Mouse (Mus musculus): Measurements from ENCODE around the gene Rundc1. TPM values are rescaled to one million over a fixed set of nuclear protein-coding genes. Genes with fewer than 3 reads are reported as not detected.
"Not testable (repeated sequence)": the region's sequence is repeated elsewhere in the genome, so short reads cannot be mapped to it uniquely, and the experiment has no call there.

Gene Rundc1
- polyA plus RNA-seq, 1 experiment from 2014 or later, result 18.6 TPM

DNA sequence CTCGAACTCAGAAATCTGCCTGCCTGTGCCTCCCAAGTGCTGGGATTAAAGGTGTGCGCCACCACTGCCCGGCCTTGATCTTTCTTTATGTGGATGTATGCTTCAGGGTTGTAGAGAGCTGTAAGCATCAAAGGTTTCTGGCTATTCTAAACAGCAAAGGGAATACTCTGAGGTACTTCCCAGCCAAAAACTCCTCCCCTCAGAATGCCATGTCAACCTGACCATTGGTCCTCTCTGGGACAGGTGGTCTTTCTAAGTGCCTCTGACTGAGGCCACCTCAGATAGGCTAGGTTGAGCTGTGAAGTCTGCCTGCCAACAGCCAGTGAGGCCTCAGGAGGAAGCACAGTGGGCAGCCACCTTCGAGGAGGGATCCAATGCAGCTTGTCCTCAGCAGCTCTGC, 24.0 kb downstream of the Rundc1 start:
- WGBS, result 83% methylated on average over 4 of the region's 4 CpGs
- no peak overlapping the region for H3K9ac ChIP-seq (ENCODE audit: low read length)
- H3K4me1 ChIP-seq (ENCODE audit: control insufficient read depth, insufficient read depth, low read length), result peaks cover under 1% of the 10 kb centered on the region; the same call in 1 of the 2 replicates
- 0 out of 2 replicates have a peak overlapping the region, but pooled peaks have one; percentile 9 for H3K4me2 ChIP-seq (ENCODE audit: low read depth)
- peaks cover 11% of the 10 kb centered on the region for H3K36me3 ChIP-seq (ENCODE audit: control insufficient read depth, insufficient read depth, low read length)
- H3K4me3 ChIP-seq (ENCODE audit: low read depth, low read length), result no peak overlapping the region
- H3K27ac ChIP-seq (ENCODE audit: low read depth, low read length), result no peak overlapping the region
- ATAC-seq (ENCODE audit: insufficient read depth, low FRiP score, low TSS enrichment), result no peak
- H3K9me3 ChIP-seq (ENCODE audit: control insufficient read depth, low read length), result no peaks in the 10 kb centered on the region
- no peak for DNase-seq (ENCODE audit: low spot score)
- no peaks in the 10 kb centered on the region for H3K27me3 ChIP-seq (ENCODE audit: control insufficient read depth, insufficient read depth, low read length)

DNA sequence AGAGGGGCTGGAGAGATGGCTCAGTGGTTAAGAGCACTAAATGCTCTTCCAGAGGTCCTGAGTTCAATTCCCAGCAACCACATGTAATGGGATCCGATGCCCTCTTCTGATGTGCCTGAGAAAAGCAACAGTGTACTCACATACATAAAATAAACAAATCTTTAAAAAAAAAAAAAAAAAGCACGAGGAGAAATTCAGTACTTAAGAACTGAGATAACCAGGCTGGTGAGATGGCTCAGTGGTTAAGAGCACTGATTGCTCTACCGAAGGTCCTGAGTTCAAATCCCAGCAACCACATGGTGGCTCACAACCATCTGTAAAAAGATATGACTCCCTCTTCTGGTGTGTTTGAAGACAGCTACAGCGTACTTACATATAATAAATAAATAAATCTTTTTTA, 24.7 kb downstream of the Rundc1 start:
- H3K27ac ChIP-seq (ENCODE audit: low read depth, low read length); H3K27me3 ChIP-seq (ENCODE audit: control insufficient read depth, insufficient read depth, low read length); H3K9ac ChIP-seq (ENCODE audit: low read length); H3K4me3 ChIP-seq (ENCODE audit: low read depth, low read length); H3K4me2 ChIP-seq (ENCODE audit: low read depth); H3K9me3 ChIP-seq (ENCODE audit: control insufficient read depth, low read length); H3K36me3 ChIP-seq (ENCODE audit: control insufficient read depth, insufficient read depth, low read length); DNase-seq (ENCODE audit: low spot score); ATAC-seq (ENCODE audit: insufficient read depth, low FRiP score, low TSS enrichment); H3K4me1 ChIP-seq (ENCODE audit: control insufficient read depth, insufficient read depth, low read length): not testable (repeated sequence)
- WGBS, result 91% methylated on average over 4 of the region's 4 CpGs

DNA sequence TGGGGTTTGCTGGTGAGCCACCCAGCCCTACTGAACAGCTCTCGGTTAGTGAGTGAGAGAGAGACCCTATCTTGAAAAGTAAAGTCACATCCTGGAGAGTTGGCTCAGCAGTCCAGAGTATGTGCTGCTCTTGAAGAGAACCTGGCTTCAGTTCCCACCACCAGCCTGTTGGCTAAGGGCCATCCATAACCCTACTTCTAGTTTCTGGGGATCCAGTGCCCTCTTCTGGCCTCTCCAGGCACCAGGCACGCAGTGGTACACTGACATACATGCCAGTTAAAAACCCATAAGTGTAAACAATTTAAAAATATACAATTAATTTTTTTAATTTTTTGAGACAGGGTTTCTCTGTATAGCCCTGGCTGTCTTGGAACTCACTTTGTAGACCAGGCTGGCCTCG, 25.5 kb downstream of the Rundc1 start:
- Histone ChIP-seq H3K4me3 (ENCODE audit: low read depth, low read length) (no peak overlapping the region), H3K27ac (ENCODE audit: low read depth, low read length) (no peak overlapping the region), H3K9ac (ENCODE audit: low read length) (no peak overlapping the region), H3K9me3 (ENCODE audit: control insufficient read depth, low read length) (no peaks in the 10 kb centered on the region), H3K4me1 (ENCODE audit: control insufficient read depth, insufficient read depth, low read length) (no peaks in the 10 kb centered on the region), H3K36me3 (ENCODE audit: control insufficient read depth, insufficient read depth, low read length) (no peaks in the 10 kb centered on the region), H3K27me3 (ENCODE audit: control insufficient read depth, insufficient read depth, low read length) (no peaks in the 10 kb centered on the region), H3K4me2 (ENCODE audit: low read depth) (no peak overlapping the region)
- 78% methylated on average over 3 of the region's 3 CpGs for WGBS
- no peak for ATAC-seq (ENCODE audit: insufficient read depth, low FRiP score, low TSS enrichment)
- DNase-seq (ENCODE audit: low spot score), result no peak

DNA sequence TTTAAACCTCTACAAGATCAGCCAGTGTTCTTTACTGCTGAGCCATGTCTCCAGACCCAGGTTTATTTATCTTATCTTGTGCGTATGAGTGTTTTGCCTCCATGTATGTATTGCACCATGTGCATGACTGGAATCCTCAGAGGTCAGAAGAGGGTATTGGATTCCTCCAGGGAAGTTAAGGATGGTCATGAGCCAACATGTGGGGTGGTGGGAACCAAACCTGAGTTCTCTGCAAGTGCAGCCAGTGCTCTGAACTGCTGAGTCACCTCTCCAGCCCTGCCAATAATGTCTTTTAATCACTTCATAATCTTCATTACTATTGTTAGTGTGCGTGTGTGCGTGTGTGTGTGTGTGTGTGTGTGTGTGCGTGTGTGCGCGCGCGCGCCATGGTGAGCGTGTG, 26.7 kb downstream of the Rundc1 start:
- ATAC-seq (ENCODE audit: insufficient read depth, low FRiP score, low TSS enrichment) (no peak), DNase-seq (ENCODE audit: low spot score) (no peak)

DNA sequence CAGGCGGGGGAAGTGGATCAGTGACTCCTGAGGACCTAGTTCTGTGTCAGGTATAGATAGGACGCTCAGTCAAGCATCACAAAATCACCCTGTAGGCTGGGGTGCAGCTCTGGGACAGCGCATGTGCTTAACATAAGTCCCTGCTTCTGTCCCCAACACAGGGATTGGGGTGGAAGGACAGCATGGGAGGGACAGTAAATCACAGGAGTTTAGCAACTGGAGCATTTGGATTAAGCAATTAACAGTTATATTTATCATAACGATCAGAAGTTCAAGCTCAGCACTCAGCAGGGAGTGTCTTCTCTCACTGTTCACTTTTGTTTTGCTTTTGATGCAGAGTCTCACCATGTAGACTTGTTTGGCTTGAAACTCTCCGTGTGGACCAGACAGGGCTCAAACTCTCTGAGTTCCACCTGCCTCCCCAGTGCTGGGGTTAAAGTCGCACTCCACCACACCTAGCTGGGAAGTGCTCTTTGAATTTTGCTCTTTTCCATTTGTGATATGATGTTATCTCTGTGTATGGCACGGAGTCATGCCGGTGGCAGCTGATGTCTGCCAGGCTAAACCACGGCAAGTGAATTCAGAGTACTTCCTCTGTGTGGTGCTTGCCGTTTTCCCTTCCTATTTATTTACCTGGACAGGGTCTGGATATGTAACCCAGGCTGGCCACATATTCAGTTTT, 27.3 kb downstream of the Rundc1 start:
- ATAC-seq (ENCODE audit: insufficient read depth, low FRiP score, low TSS enrichment) (no peak), DNase-seq (ENCODE audit: low spot score) (no peak)
- WGBS, result 73% methylated on average over 10 of the region's 10 CpGs
- no peak overlapping the region for H3K9ac ChIP-seq (ENCODE audit: low read length)
- H3K36me3 ChIP-seq (ENCODE audit: control insufficient read depth, insufficient read depth, low read length), result no peaks in the 10 kb centered on the region
- no peak overlapping the region for H3K27ac ChIP-seq (ENCODE audit: low read depth, low read length)
- H3K27me3 ChIP-seq (ENCODE audit: control insufficient read depth, insufficient read depth, low read length), result no peaks in the 10 kb centered on the region
- no peaks in the 10 kb centered on the region for H3K4me1 ChIP-seq (ENCODE audit: control insufficient read depth, insufficient read depth, low read length)
- H3K4me2 ChIP-seq (ENCODE audit: low read depth), result no peak overlapping the region
- H3K9me3 ChIP-seq (ENCODE audit: control insufficient read depth, low read length), result no peaks in the 10 kb centered on the region
- H3K4me3 ChIP-seq (ENCODE audit: low read depth, low read length), result no peak overlapping the region

More for the DNA sequence above, 26.7 kb downstream of the Rundc1 start:
- no peaks in the 10 kb centered on the region for H3K36me3 ChIP-seq (ENCODE audit: control insufficient read depth, insufficient read depth, low read length)
- no peak overlapping the region for H3K27ac ChIP-seq (ENCODE audit: low read depth, low read length)
- no peaks in the 10 kb centered on the region for H3K9me3 ChIP-seq (ENCODE audit: control insufficient read depth, low read length)
- H3K4me1 ChIP-seq (ENCODE audit: control insufficient read depth, insufficient read depth, low read length), result no peaks in the 10 kb centered on the region
- WGBS, result 91% methylated on average over 10 of the region's 10 CpGs
- H3K27me3 ChIP-seq (ENCODE audit: control insufficient read depth, insufficient read depth, low read length), result no peaks in the 10 kb centered on the region
- no peak overlapping the region for H3K4me3 ChIP-seq (ENCODE audit: low read depth, low read length)
- no peak overlapping the region for H3K4me2 ChIP-seq (ENCODE audit: low read depth)
- no peak overlapping the region for H3K9ac ChIP-seq (ENCODE audit: low read length)

DNA sequence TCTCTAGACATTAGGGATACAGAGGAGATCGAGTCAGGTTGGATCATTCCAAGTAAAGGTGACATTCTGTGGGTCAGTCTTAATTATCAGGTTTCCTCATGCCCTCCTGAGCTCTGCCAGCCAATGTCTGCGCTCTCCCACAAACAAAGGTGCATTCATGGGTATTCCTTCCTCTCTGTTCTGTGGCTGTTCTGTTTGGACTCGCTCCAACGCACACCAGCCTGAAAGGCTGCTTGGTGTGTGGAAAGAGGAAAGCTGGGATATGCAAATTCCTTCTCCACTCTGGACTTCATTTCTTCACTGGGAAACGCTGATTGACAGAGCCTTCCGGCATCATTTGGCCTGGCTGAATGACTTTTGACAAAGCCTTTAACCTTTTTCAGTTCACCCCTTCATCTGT, 29.8 kb downstream of the Rundc1 start:
- H3K27ac ChIP-seq (ENCODE audit: low read depth, low read length), result no peak overlapping the region
- no peaks in the 10 kb centered on the region; the same call in 1 of the 2 replicates for H3K36me3 ChIP-seq (ENCODE audit: control insufficient read depth, insufficient read depth, low read length)
- H3K4me1 ChIP-seq (ENCODE audit: control insufficient read depth, insufficient read depth, low read length), result no peaks in the 10 kb centered on the region
- H3K4me2 ChIP-seq (ENCODE audit: low read depth), result no peak overlapping the region
- WGBS, result 70% methylated on average over 6 of the region's 6 CpGs
- ATAC-seq (ENCODE audit: insufficient read depth, low FRiP score, low TSS enrichment) (no peak), DNase-seq (ENCODE audit: low spot score) (no peak)
- no peaks in the 10 kb centered on the region for H3K9me3 ChIP-seq (ENCODE audit: control insufficient read depth, low read length)
- H3K4me3 ChIP-seq (ENCODE audit: low read depth, low read length), result no peak overlapping the region
- H3K27me3 ChIP-seq (ENCODE audit: control insufficient read depth, insufficient read depth, low read length), result no peaks in the 10 kb centered on the region
- no peak overlapping the region for H3K9ac ChIP-seq (ENCODE audit: low read length)

DNA sequence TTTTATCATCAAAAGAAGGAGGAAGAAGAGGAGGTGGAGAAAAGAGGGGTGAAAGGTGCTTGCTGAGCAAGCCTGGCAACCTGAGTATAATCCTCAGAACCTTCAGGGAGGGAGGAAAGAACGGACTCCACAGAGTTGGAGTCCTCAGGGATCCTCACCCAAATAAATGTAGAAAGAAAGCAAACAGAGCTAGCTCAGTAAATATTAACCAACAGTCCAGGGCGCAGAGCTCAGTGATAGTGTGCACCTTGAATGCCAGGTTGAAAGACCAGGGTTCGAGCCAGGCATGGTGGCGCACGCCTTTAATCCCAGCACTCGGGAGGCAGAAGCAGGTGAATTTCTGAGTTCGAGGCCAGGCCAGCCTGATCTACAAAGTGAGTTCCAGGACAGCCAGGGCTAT, 30.7 kb downstream of the Rundc1 start:
- DNase-seq (ENCODE audit: low spot score) (no peak), ATAC-seq (ENCODE audit: insufficient read depth, low FRiP score, low TSS enrichment) (no peak)
- H3K27ac ChIP-seq (ENCODE audit: low read depth, low read length), result no peak overlapping the region

DNA sequence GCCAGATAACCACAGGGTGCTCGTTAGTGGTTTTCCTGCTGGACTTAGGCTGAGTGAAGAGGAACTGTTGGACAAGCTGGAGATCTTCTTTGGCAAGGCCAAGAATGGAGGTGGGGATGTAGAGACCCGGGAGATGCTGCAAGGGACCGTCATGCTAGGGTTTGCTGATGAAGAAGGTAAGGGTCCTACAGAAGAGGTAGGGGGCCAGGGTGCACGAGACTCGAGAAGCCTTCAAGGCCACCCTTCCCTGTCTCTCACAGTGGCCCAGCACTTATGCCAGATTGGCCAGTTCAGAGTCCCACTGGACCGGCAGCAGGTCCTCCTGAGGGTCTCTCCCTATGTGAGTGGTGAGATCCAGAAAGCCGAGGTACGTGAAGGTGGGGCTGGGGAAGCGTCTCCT, 32.7 kb downstream of the Rundc1 start:
- H3K4me1 ChIP-seq (ENCODE audit: control insufficient read depth, insufficient read depth, low read length), result peaks cover 8% of the 10 kb centered on the region
- DNase-seq (ENCODE audit: low spot score) (no peak), ATAC-seq (ENCODE audit: insufficient read depth, low FRiP score, low TSS enrichment) (no peak)
- H3K27ac ChIP-seq (ENCODE audit: low read depth, low read length), result no peak overlapping the region
- H3K9me3 ChIP-seq (ENCODE audit: control insufficient read depth, low read length), result no peaks in the 10 kb centered on the region
- no peaks in the 10 kb centered on the region for H3K27me3 ChIP-seq (ENCODE audit: control insufficient read depth, insufficient read depth, low read length)
- no peak overlapping the region for H3K4me2 ChIP-seq (ENCODE audit: low read depth)
- H3K9ac ChIP-seq (ENCODE audit: low read length), result no peak overlapping the region
- 88% methylated on average over 9 of the region's 9 CpGs for WGBS
- peaks cover 4% of the 10 kb centered on the region; the same call in 1 of the 2 replicates for H3K36me3 ChIP-seq (ENCODE audit: control insufficient read depth, insufficient read depth, low read length)
- H3K4me3 ChIP-seq (ENCODE audit: low read depth, low read length), result no peak overlapping the region

More for the DNA sequence above, 30.7 kb downstream of the Rundc1 start:
- H3K9ac ChIP-seq (ENCODE audit: low read length), result no peak overlapping the region
- no peaks in the 10 kb centered on the region for H3K27me3 ChIP-seq (ENCODE audit: control insufficient read depth, insufficient read depth, low read length)
- peaks cover 4% of the 10 kb centered on the region; the same call in 1 of the 2 replicates for H3K36me3 ChIP-seq (ENCODE audit: control insufficient read depth, insufficient read depth, low read length)
- 89% methylated on average over 7 of the region's 7 CpGs for whole genome bisulfite sequencing
- no peak overlapping the region for H3K4me3 ChIP-seq (ENCODE audit: low read depth, low read length)
- no peaks in the 10 kb centered on the region for H3K9me3 ChIP-seq (ENCODE audit: control insufficient read depth, low read length)
- H3K4me1 ChIP-seq (ENCODE audit: control insufficient read depth, insufficient read depth, low read length), result no peaks in the 10 kb centered on the region
- no peak overlapping the region for H3K4me2 ChIP-seq (ENCODE audit: low read depth)

DNA sequence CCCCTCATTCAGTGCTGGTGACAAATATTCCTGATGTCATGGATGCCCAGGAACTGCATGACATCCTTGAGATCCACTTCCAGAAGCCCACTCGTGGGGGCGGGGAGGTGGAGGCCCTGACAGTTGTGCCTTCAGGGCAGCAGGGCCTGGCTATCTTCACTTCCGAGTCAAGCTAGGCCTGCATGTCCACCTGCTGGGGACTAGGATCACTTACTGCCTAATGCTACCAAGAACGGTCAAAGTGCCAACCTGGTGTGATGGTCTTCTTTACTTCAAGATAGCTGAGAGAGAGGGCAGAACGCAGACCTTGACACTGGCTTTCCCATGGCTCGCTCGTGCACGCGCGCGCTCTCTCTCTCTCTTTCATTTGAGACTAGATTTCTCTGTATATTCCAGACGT, 33.3 kb downstream of the Rundc1 start:
- no peaks in the 10 kb centered on the region for H3K9me3 ChIP-seq (ENCODE audit: control insufficient read depth, low read length)
- DNase-seq (ENCODE audit: low spot score) (no peak), ATAC-seq (ENCODE audit: insufficient read depth, low FRiP score, low TSS enrichment) (no peak)
- H3K4me3 ChIP-seq (ENCODE audit: low read depth, low read length), result no peak overlapping the region
- H3K36me3 ChIP-seq (ENCODE audit: control insufficient read depth, insufficient read depth, low read length), result peaks cover 4% of the 10 kb centered on the region; the same call in 1 of the 2 replicates
- no peak overlapping the region for H3K27ac ChIP-seq (ENCODE audit: low read depth, low read length)
- no peak overlapping the region for H3K4me2 ChIP-seq (ENCODE audit: low read depth)
- H3K4me1 ChIP-seq (ENCODE audit: control insufficient read depth, insufficient read depth, low read length), result peaks cover 13% of the 10 kb centered on the region
- no peaks in the 10 kb centered on the region for H3K27me3 ChIP-seq (ENCODE audit: control insufficient read depth, insufficient read depth, low read length)
- no peak overlapping the region for H3K9ac ChIP-seq (ENCODE audit: low read length)
- WGBS, result 81% methylated on average over 12 of the region's 12 CpGs

All from neural tube, embryonic 11.5 days (tissue).